Mouse (Mus musculus): Measurements from ENCODE around the gene Brs3. TPM values are rescaled to one million over a fixed set of nuclear protein-coding genes. Genes with fewer than 3 reads are reported as not detected.

Gene Brs3
- total and polyA plus RNA-seq, 3 experiments, result not detected

DNA sequence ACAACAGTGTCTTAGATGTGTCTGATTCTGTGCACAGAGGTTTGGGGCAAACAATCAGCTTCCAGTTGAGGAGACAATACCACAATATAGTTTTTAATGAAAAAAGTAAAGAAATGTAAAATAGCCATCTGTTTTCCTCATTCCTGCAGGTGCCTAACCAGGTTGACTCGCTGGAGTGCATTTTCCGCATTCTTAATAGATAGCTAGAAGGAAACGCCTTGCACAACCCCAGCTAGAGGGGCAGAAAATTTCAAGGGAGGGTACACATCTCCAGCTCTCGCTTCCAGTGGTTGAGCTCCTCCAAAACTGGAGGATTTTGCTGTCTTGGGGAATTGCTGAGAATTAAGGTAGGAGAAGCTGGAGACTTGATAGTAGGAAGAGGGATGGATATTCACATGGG, 44.9 kb downstream of the Brs3 start, which contains the start of gene Vgll1:
Vgll1 (plus strand) TSS at position 301 of the 400 bp plus-strand sequence.
- in situ Hi-C loops (cut with MboI; ENCODE audit: low pct_ligation_motif_present, low pct_unique_long_range_greater_than_20kb, low sequenced_read_pairs) (no loop called here), dilution Hi-C loops (cut with MboI; ENCODE audit: extremely low pct_ligation_motif_present, extremely low pct_unique_long_range_greater_than_20kb, low sequenced_read_pairs) (no loop called here)
- no peak for TF ChIP-seq MAX (IDR thresholded peaks at IDR 0.05; ENCODE audit: low read length)
- no peak for TF ChIP-seq PAX5 (IDR thresholded peaks at IDR 0.05; ENCODE audit: low read length)
- no peak for TF ChIP-seq NRF1 (IDR thresholded peaks at IDR 0.05; ENCODE audit: low read depth, low read length)
- TF ChIP-seq KAT2A (IDR thresholded peaks at IDR 0.05; ENCODE audit: insufficient replicate concordance, low read length), result no peak
- no peak for TF ChIP-seq CTCF (conservative IDR thresholded peaks at IDR 0.05 in 1 of 2, IDR thresholded peaks at IDR 0.05 in 1 of 2; ENCODE audit: low read depth in 2 of 2, low read length in 2 of 2)
- no peak for TF ChIP-seq EP300 (IDR thresholded peaks at IDR 0.05; ENCODE audit: low read length)
- TF ChIP-seq USF2 (conservative IDR thresholded peaks at IDR 0.05; ENCODE audit: low read depth, low read length), result no peak
- TF ChIP-seq RAD21 (IDR thresholded peaks at IDR 0.05; ENCODE audit: low read depth, low read length), result no peak
- no peak for TF ChIP-seq ETS1 (conservative IDR thresholded peaks at IDR 0.05; ENCODE audit: low read depth, low read length)
- TF ChIP-seq POLR2AphosphoS2 (IDR thresholded peaks at IDR 0.05; ENCODE audit: low read depth, low read length), result no peak
- no peak for TF ChIP-seq TCF12 (IDR thresholded peaks at IDR 0.05; ENCODE audit: low read depth, low read length)
- TF ChIP-seq BHLHE40 (IDR thresholded peaks at IDR 0.05; ENCODE audit: low read depth, low read length), result no peak
- no peak for TF ChIP-seq SMC3 (IDR thresholded peaks at IDR 0.05; ENCODE audit: low read depth, low read length)
- TF ChIP-seq NELFE (IDR thresholded peaks at IDR 0.05; ENCODE audit: low read depth, low read length), result no peak
- no peak for TF ChIP-seq POLR2A (IDR thresholded peaks at IDR 0.05; ENCODE audit: low read depth, low read length)
- TF ChIP-seq GABPA (IDR thresholded peaks at IDR 0.05; ENCODE audit: insufficient replicate concordance, low read depth, low read length), result no peak
- no peak for TF ChIP-seq HCFC1 (IDR thresholded peaks at IDR 0.05; ENCODE audit: low read depth, low read length)
- no peak for TF ChIP-seq ZC3H11A (IDR thresholded peaks at IDR 0.05; ENCODE audit: low read depth, low read length)
- Histone ChIP-seq H3K4me3 (replicated peaks in 1 of 3; ENCODE audit: low read depth in 2 of 3, low read length in 2 of 3, poor library complexity in 1 of 3) (no peak within 1 kb of the TSS), H3K4me2 (ENCODE audit: insufficient read depth, low read depth, poor library complexity, severe bottlenecking) (no peak within 1 kb of the TSS), H3K9ac (ENCODE audit: insufficient read depth, low read depth) (no peak within 1 kb of the TSS), H3K9me3 (replicated peaks; ENCODE audit: low read length) (no peaks in the 10 kb centered on the region), H3K36me3 (replicated peaks in 1 of 2; ENCODE audit: control insufficient read depth in 1 of 2, insufficient read depth in 1 of 2, low read length in 1 of 2) (no peaks in the 10 kb centered on the region), H3K4me1 (ENCODE audit: control insufficient read depth in 1 of 2, insufficient read depth in 2 of 2) (no peaks in the 10 kb centered on the region), H3K79me2 (replicated peaks; ENCODE audit: control insufficient read depth, extremely low read depth, insufficient read depth, poor library complexity, severe bottlenecking) (no peaks in the 10 kb centered on the region), H3K27me3 (replicated peaks) (no peaks in the 10 kb centered on the region), H3K27ac (ENCODE audit: insufficient read depth, low read depth) (no peak within 1 kb of the TSS)
- no peak for DNase-seq (ENCODE audit: extremely low read depth)

Other genes starting within 250 kb of the Brs3 start
- not detected in 2 replicates for gene Map7d3, start 220.7 kb upstream of the Brs3 start, total RNA-seq (2012; rRNA removed)
- gene Map7d3, start 220.7 kb upstream of the Brs3 start, total RNA-seq (2014; rRNA removed), result not detected in 2 replicates
- gene Map7d3, start 220.7 kb upstream of the Brs3 start, polyA plus RNA-seq (2012; ENCODE audit: insufficient read length, low read depth), result not detected in 2 replicates
- gene Adgrg4, start 172.9 kb upstream of the Brs3 start, total RNA-seq (2012; rRNA removed), result not detected in 2 replicates
- gene Adgrg4, start 172.9 kb upstream of the Brs3 start, total RNA-seq (2014; rRNA removed), result not detected in 2 replicates
- gene Adgrg4, start 172.9 kb upstream of the Brs3 start, polyA plus RNA-seq (2012; ENCODE audit: insufficient read length, low read depth), result not detected in 2 replicates
- gene Htatsf1, start 10.5 kb downstream of the Brs3 start, total RNA-seq (2012; rRNA removed), result 22.4 and 25.8 TPM in 2 replicates
- gene Htatsf1, start 10.5 kb downstream of the Brs3 start, total RNA-seq (2014; rRNA removed), result 22.6 and 24.5 TPM in 2 replicates
- gene Htatsf1, start 10.5 kb downstream of the Brs3 start, polyA plus RNA-seq (2012; ENCODE audit: insufficient read length, low read depth), result 45.5 and 51.3 TPM in 2 replicates
- 0.17 TPM in 1 of 2 replicates, not detected in the other for gene Vgll1, start 45.0 kb downstream of the Brs3 start, total RNA-seq (2012; rRNA removed)
- gene Vgll1, start 45.0 kb downstream of the Brs3 start, total RNA-seq (2014; rRNA removed), result 0.53 and 0.97 TPM in 2 replicates
- not detected in 2 replicates for gene Vgll1, start 45.0 kb downstream of the Brs3 start, polyA plus RNA-seq (2012; ENCODE audit: insufficient read length, low read depth)
- 0.08 and 0.21 TPM in 2 replicates for gene Cd40lg, start 169.1 kb downstream of the Brs3 start, total RNA-seq (2012; rRNA removed)
- not detected in 2 replicates for gene Cd40lg, start 169.1 kb downstream of the Brs3 start, total RNA-seq (2014; rRNA removed)
- 0.19 TPM in 1 of 2 replicates, not detected in the other for gene Cd40lg, start 169.1 kb downstream of the Brs3 start, polyA plus RNA-seq (2012; ENCODE audit: insufficient read length, low read depth)